Mouse (Mus musculus): ENCODE measurements at regions not wholly inside any gene's neighbourhood (a gene's known extent, or its start where the extent isn't known, plus 50 kb on each side); places are given as distances from the start of the nearest gene placed in this dataset.
A peak's percentile ranks its signal among the peaks of the same experiment; 100 is the strongest.

DNA sequence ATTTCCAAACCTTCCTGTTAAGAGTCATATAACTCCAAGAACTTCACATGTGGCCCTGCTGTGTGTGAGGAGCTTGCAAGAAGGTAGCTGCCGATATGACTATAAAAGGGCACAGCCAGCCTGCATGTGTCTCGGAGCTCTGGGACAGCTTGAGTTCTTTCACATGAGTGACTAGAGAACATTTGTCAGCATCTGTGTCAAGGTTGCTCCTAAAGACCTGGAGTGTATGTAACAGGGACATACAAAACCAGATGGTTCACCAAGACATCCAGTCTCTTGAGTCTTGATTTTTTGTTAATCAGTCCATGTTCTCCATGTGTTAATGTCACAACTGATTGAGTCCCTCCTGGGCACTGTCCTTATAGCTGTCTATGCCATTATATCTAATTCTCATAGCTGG is 126.2 kb upstream of the Pcsk2 start:
- peak; percentile 37 for DNase-seq

DNA sequence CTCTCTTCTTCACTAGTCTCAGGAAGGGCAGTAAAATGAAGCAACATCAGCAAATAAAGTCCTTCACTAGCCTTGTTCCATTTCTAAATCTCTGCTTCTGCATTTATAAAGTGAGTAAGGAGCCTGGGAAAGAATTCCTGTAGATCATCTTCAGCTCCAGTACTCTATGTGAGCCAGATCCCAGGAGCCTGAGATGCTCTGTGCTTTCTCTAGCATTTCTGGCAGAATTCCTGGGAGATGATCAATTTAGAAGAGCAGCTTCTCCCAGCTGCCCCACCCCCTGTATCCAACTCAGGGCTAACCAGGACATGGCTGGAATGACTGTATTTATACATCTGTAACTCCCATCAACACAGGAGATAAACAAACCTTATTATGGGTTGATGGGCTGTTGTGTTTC is 95.3 kb upstream of the Pcsk2 start:
- DNase-seq, result no peak

DNA sequence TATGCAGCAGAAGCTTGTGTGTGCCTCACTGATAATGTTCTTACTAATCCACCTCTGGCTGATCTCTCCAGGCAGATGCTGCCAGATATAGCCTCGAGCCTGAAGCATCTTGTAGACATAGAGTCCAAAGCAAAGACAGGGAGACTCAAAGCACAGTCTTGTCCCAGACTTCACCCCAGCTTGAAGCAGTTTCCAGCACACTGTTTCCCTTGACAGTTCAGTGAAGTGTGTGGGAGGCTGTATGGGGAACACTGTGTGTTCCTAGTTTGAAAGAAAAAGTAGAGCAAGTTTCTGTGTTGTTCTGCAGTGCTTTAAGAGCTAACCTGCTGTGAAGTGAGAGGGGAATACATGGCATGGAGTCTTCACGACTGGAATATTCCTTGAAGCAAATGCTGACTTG is 94.7 kb upstream of the Pcsk2 start:
- DNase-seq, result no peak

DNA sequence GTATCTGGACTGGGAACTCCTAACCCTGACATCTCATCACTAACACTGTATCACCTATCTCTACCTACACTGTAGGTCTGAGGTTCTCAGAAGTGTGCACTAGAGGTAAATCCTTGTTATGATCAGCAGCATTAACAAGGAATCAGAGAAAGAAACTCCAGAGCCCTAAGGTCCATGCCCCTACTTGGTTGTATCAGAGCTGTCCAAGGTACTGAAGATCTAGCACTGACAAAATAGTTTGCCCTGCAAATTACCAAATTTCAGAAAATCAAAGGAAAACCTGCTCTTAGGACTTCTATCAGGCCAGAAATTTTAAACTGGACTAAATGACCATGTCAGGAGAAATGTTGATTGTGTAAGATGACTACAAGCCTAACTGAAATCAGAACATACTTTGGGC is 94.3 kb upstream of the Pcsk2 start:
- no peak for DNase-seq

- DNase-seq, result no peak
These were observed 78.0 kb upstream of the Pcsk2 start for GRCm38 (mm10) chr2:143467936-143468335.

DNA sequence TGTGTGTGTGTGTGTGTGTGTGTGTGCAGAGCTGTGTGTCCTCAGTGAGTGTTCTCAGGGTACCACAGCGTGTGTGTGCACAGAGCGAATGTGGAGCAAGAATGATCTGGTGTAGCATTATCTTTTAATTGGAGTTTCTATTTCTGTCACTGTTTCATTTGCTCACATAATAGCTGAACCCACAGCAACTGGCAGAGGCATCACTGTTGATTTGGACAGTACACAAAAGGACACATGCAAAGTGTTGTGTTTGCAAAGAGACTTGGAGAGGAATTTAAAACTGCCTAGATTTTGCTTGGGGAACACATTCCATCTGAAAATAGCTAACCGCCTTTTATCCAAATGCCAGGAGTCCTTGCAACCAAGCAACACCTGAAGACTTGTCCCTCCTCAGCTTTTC is 74.6 kb upstream of the Pcsk2 start:
- DNase-seq, result no peak

DNA sequence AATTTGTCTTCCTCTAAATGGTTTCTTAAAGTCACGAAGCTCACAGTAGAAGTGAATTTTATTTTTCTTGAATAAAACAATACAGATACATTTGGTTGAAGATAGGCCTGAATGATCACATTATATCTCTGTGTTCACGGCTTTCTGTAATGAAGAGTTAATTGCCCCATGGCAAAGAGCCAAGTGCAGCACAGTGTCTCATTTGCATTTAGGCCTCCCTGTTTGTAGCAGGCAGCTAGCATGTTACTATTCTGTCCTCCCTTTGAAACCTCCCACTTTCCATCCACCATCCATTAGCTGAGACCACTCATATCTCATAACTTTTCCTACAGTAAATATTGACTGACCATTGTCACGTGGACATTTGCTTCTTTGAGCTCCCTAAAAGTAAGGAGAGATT is 55.1 kb upstream of the Pcsk2 start:
- DNase-seq, result no peak

Data from cerebellum, adult 9-11 months (tissue).